Mouse (Mus musculus) NIH3T3 (cell line): ENCODE results near the gene Prkag1.
A peak's percentile ranks its signal among the peaks of the same experiment; 100 is the strongest.
"Not testable (repeated sequence)": the region's sequence is repeated elsewhere in the genome, so short reads cannot be mapped to it uniquely, and the experiment has no call there.

Experiments
- DNase-seq: peaks from one replicate; pipeline ENCODE4 v3.0.0-alpha.2; 2012; ENCODE audit warnings: low read depth

Prkag1 gene

GRCm38 (mm10) chr15:98821403-98821802 lies 9.9 kb downstream of the Prkag1 start:
- DNase-seq: peak; percentile 47

DNA sequence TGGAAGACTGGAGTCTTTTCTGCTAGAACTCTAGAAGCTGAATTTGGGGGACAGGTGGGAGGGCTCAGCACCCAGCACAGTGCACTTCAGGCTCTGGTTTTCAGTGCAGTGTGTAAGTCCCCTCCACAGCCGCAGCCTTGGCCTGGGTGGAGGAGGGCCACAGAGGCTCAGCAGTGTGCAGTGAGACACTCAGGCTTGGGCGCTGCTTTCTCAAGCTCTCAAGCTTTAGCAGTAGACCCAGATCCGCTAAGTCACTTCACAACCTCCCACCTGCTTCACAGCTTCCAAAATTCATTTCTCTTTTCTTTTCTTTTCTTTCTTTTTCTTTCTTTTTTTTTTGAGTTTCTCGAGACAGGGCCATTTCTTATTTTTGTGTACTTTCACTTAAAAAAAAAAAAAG lies 10.4 kb downstream of the Prkag1 start:
- DNase-seq: no peak

- DNase-seq: no peak
Observed at GRCm38 (mm10) chr15:98818171-98818570, 13.2 kb downstream of the Prkag1 start.

DNA sequence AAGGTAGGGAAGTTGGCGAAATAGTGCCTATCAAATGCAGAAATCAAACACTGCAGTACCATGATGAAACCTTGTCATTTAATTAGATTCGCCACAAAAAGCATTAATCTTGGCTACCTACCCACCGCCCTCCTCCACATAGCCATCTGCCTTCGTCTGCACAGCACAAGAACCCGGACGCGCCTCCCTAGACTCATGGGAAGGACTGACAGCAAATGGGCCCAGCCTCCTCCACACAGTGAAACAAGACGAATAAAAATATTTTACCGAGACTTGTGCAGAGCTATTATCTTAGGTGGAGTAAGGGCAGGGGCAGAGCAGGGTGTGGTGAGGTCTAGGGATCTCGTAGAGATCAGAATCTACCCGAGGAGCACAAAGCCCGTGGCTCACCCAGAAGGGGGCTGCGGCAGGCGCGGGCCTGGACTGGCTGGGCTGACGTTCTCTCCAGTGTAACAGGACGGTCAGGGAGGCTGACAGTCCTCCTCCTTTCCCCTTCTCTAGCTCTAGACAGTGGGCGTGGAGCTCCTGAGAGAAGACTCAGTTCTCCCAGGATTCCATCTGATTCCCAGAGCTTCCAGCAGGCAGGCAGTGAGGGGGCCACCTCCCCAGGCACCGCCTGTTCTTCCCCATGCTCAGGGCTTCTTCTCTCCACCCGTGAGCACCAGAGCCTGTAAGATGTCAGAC lies 18.4 kb downstream of the Prkag1 start:
- DNase-seq: no peak

GRCm38 (mm10) chr15:98810212-98810611 lies 21.1 kb downstream of the Prkag1 start:
- not testable (repeated sequence) for DNase-seq

DNA sequence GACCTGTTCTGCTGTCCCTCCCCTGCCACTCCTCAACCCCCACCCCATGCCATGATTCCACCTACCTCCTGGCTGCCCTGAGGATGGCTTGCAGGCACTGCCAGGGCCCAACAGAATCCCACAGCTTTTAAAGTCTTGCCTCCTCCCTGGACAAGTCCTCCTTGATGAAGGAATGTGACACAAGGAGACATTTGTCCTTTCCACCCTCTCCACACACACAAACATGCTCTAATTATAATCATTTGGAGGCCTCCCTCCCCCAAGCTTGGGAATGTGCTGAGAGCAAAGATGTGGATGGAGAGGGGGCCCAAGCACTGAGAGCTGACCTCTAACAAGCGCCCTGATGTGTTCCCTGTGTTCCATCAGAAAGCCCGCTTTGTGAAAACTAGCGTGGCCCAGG lies 21.9 kb downstream of the Prkag1 start, which contains the start of gene Ddn:
Gene Ddn (minus strand): TSS at position 101 of the 400 bp plus-strand sequence.
- DNase-seq: no peak

DNA sequence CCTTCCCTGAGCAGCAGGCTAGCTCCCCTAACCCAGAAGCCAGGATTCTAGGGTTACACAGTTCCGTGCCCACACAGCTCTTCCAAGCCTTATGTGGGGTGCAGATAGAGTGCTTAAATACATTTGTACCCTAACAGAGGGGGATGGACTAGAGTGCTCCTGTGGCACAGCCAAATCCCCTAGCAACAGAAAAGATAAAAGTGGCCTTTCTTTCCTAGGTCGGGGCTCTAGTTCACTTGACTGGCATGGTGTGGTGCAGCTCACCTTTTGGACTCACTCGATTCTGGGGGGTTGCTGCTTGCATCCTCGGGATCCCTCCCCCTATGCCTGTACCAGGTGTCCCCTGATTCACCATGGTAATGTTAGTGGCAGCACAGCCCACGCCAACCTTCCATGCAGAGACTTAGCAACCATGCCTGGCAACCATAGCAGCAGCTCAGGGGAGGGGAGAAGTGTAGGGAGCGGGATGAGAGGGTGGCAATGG lies 22.6 kb downstream of the Prkag1 start:
- no peak for DNase-seq

DNA sequence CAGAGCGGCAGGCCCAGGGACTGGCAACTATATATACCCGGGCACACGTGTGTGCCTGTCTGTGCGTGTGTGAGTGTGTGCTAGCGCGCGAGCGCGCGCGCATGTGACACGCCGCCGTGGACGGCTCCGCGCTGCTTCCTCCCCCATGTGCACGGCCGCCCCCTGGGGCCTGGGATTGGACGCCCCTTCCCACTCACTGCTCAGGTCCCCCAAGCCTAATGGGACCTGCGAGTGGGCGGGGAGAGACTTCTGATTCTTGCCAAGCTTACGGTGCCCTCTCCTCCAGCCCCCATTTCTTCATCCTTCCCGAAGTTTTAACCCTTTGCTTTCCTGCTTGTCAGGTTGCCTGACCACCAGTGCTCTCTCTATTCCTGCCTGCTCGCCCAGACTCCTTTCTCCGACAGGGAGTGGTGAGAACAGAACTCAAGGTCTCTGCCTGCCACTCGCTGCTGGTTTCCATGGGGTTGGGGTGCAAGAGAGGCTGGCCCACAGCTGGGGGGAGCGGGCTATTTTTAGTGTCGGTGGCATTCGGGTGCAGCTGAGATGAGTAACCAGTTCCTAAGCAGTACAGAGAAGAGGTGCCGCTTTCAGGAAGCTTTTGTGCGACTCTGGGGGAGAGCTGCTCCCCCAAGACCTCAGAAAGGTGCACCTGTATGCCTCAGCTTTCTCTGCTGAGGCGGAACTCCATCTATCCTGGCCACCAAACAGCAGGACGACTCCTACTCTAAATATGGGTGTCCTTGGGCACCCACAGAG lies 23.2 kb downstream of the Prkag1 start:
- peak; percentile 79 for DNase-seq

GRCm38 (mm10) chr15:98806809-98807770 lies 24.2 kb downstream of the Prkag1 start:
- no peak for DNase-seq

DNA sequence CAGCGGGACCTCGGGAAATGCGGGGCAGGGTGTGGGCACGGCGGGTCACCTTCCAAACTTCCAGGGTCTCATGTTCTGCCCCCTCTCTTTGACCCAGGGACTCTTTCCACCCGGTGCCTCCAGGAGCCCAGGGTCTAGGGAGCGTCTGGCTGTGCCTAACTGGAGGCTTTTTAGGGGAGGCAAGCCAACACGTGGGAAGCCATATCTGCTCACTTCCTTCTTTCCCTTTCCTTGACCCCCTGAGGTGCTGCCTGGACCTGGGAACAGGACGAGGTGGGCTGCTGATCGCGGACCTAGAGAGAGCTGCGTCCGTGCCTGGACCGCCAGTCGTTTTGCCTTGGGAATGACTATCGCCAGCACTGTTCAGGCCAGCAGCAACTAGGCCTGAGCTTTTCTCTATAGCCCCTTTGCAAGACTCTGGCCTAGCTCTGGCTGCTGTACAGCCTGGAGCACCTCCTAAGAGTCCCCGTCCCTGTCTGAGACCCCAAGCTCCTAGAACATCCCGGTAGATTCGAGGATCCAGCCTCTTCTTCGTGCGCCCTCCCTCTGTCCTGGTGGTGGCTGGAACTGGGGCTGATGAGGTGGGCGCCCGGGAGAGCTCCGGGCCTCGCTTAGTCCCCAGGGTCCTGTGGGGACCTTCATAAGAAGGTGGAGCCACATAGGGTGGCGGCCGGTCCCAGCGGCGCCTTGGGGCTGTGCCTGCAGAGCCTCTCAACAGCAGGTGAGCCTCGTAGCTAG lies 25.1 kb downstream of the Prkag1 start:
- DNase-seq: no peak

DNA sequence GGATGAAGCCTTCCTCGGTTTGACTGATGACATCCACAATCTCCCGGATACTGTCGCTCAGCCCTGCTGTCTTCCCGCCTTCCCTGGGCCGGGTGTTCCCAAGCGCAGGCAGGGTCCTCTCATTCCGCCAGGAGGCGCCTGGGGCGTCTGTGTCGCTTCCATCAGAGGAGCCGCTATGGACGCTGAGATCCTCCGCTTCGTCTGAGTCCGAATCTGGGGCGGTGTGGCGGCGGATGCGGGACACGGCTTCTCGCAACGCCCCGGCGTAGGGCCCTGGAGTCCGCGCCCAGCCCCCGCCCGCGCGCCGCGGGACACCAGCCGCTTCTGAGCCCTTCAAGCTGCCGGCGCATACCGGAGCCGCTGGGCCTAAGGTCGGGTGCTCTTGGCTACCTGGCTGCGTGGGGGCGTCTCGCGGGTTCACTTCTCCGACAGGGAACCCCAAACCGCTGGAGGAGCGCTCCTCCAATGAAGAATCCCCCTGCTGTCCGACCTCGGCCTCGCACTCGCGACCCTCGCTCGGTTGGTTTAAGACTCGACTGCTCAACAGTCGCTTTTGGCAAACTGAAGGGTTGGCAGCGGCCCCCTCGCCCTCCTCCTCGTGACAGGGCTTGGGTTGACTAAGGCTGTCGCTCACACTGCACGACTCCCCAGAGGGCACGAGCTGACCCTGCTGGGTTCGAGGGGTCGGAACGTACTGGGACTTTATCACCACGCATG lies 25.8 kb downstream of the Prkag1 start:
- peak; percentile 80 for DNase-seq

GRCm38 (mm10) chr15:98804054-98804453 lies 27.3 kb downstream of the Prkag1 start:
- peak; percentile 91 for DNase-seq

DNA sequence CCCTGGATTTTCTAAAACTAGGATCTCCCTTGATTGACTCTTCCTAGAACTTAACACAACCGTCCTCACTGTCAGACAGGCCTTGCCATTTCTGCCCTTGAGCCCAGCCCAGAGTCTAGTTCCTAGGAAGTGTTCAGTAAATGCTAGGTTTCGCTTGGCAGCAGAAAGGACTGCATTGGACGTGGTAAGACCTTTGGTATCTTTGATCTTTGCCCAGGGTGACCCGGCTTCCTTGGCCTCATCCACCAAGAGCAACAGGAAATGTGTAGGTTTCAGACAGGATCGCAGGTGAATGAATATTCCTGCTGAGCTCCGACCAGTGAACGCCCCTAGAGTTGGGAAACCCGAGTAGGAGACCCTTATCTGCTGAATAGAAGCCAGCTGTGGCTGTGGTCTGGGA lies 28.4 kb downstream of the Prkag1 start:
- DNase-seq: no peak

DNA sequence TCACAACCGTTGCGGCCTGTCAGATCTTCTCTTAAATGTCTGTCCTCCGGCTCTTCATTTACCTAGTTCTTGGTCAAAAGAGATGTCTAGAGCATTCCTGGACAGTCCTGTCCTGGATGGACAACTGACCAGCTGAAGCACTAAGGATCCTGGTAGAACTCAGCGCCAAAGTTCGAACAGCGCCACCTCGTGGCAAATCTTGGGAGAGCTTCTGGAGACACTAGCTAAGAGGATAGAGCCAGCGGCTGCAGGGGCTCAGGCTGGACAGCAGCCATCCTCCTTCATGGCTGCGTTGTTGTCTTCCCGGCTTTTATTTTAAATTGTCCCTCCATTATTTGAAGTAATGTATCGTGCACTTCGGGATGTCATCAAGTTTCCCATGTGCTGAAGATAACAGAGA lies 31.9 kb downstream of the Prkag1 start:
- peak; percentile 94 for DNase-seq

GRCm38 (mm10) chr15:98798903-98799302 lies 32.4 kb downstream of the Prkag1 start:
- DNase-seq: no peak

GRCm38 (mm10) chr15:98797835-98798492 lies 33.4 kb downstream of the Prkag1 start:
- no peak for DNase-seq

GRCm38 (mm10) chr15:98796803-98797595 lies 34.3 kb downstream of the Prkag1 start:
- DNase-seq: peak; percentile 53

DNA sequence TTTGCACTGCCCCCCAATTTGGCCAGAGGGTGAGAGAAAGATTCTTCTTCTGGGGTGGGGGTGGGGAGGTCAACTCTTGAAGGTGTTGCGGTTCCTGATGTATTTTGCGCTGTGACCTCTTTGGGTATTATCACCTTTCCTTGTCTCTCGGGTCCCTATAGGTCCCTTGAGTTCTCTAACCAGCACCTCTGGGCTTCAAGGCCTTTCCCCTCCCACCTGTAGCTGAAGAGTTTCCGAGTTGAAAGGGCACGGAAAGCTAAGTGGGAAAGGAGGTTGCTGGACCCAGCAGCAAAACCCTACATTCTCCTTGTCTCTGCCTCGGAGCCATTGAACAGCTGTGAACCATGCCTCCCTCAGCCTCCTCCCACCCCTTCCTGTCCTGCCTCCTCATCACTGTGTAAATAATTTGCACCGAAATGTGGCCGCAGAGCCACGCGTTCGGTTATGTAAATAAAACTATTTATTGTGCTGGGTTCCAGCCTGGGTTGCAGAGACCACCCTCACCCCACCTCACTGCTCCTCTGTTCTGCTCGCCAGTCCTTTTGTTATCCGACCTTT lies 38.1 kb downstream of the Prkag1 start:
- DNase-seq: no peak
